In genomic region chr4:62833944-62834343, GRCm38 (mm10) we compare ENCODE assay signal across 9 mouse cellular contexts.
DNase-seq lines count a peak whose midpoint lies in the region; ATAC-seq and TF ChIP-seq lines count a peak whose summit lies in the region.
"Had no signal": no experiment of that assay in that cellular context is flagged by ENCODE, and none has a peak within 500 bp of the region (broad histone marks: within the 10 kb centered on the region; RNA-seq: fewer than 3 reads in every experiment).

No protein-coding gene starts in this region.

- H3K36me3 ChIP-seq in hindbrain, postnatal 0 days (ENCODE audit: insufficient read depth, low read length) = no peaks in the 10 kb centered on the region
- H3K36me3 ChIP-seq in limb, embryonic 13.5 days = no peaks in the 10 kb centered on the region

- H3K4me1 ChIP-seq in hindbrain, postnatal 0 days (ENCODE audit: insufficient read depth, low read length) = peaks cover 4% of the 10 kb centered on the region; the same call in 1 of the 2 replicates
- H3K4me1 ChIP-seq in limb, embryonic 13.5 days = peaks cover 5% of the 10 kb centered on the region

- no peaks in the 10 kb centered on the region for H3K27me3 ChIP-seq in hindbrain, postnatal 0 days (ENCODE audit: insufficient read depth, low read length)
- H3K27me3 ChIP-seq in limb, embryonic 13.5 days = no peaks in the 10 kb centered on the region

- H3K9me3 ChIP-seq in hindbrain, postnatal 0 days (ENCODE audit: low read length) = no peaks in the 10 kb centered on the region
- no peaks in the 10 kb centered on the region for H3K9me3 ChIP-seq in limb, embryonic 13.5 days

- ATAC-seq in hindbrain, postnatal 0 days = peak; percentile 58; the same call in 1 of the 2 replicates
- no peak for ATAC-seq in limb, embryonic 13.5 days (ENCODE audit: low FRiP score, low read depth)

- no peak overlapping the region for H3K27ac ChIP-seq in hindbrain, postnatal 0 days
- H3K27ac ChIP-seq in limb, embryonic 13.5 days = no peak overlapping the region
- H3K27ac ChIP-seq: macrophage had no signal

- no peak overlapping the region for H3K4me3 ChIP-seq in hindbrain, postnatal 0 days (ENCODE audit: low read length)
- H3K4me3 ChIP-seq in limb, embryonic 13.5 days = no peak overlapping the region

- no peak overlapping the region for H3K4me2 ChIP-seq in hindbrain, postnatal 0 days (ENCODE audit: low read depth, low read length)
- peak overlapping the region; percentile 17; the same call in 1 of the 2 replicates for H3K4me2 ChIP-seq in limb, embryonic 13.5 days (replicated peaks)

- DNase-seq in gastrocnemius, postnatal 14 days = peak; percentile 23
- DNase-seq in gastrocnemius, adult 8-10 months (ENCODE audit: low spot score in 2 of 2) = no peak
- DNase-seq in MN1 (ENCODE audit: low spot score) = peak; percentile 8
- peak; percentile 15 for DNase-seq in embryo, embryonic 10.5 days (ENCODE audit: low spot score)
- peak; percentile 72 for DNase-seq in hindbrain, postnatal 0 days (ENCODE audit: low spot score)
- DNase-seq in right cerebral cortex, postnatal 10 days (ENCODE audit: low spot score in 2 of 2) = peak; percentile 70 to 73
- DNase-seq in spleen, adult 12 weeks (ENCODE audit: low spot score) = no peak

- WGBS in hindbrain, postnatal 0 days = 7% methylated on average over 7 of the region's 7 CpGs
- 13% methylated on average over 7 of the region's 7 CpGs for WGBS in limb, embryonic 13.5 days

- intact Hi-C loops in gastrocnemius, postnatal 14 days (cut with DNase I; ENCODE audit: low total_unique reads) = no loop called here

- TF ChIP-seq CTCF in hindbrain, postnatal 0 days (IDR thresholded peaks at IDR 0.05; ENCODE audit: low read depth) = no peak

- H3K9ac ChIP-seq in hindbrain, postnatal 0 days (replicated peaks; ENCODE audit: low read length) = no peak overlapping the region
- H3K9ac ChIP-seq in limb, embryonic 13.5 days = no peak overlapping the region

Comparison
In these comparisons a context has a peak if more than half of its experiments do, and no peak if none do; other contexts are left out.
1. DNase-seq: peak in gastrocnemius, postnatal 14 days (single experiment), MN1 (single experiment), embryo, embryonic 10.5 days (single experiment), hindbrain, postnatal 0 days (single experiment) and right cerebral cortex, postnatal 10 days (2 of 2); none in gastrocnemius, adult 8-10 months (0 of 2) and spleen, adult 12 weeks (single experiment).